Mouse (Mus musculus) left cerebral cortex, postnatal 4 days (tissue): ENCODE results near the gene Ccdc33. TPM values are rescaled to one million over a fixed set of nuclear protein-coding genes. Genes with fewer than 3 reads are reported as not detected.

Experiments
- DNase-seq: peaks from one replicate; pipeline ENCODE4 v3.0.0-alpha.2; 2022
- intact Hi-C: fragments of 180-260 bp; cut with DNase I; formaldehyde crosslinking; loops from one replicate; pipeline ENCODE4 v1.15.1; 2025
- total RNA-seq, 2 experiments: library from RNA; stranded (reverse); gene quantifications; 2 replicates each; pipeline ENCODE4 v1.2.3; 2021

Gene Ccdc33
- total RNA-seq = under 1 TPM; 0.62 to 0.66 TPM

DNA sequence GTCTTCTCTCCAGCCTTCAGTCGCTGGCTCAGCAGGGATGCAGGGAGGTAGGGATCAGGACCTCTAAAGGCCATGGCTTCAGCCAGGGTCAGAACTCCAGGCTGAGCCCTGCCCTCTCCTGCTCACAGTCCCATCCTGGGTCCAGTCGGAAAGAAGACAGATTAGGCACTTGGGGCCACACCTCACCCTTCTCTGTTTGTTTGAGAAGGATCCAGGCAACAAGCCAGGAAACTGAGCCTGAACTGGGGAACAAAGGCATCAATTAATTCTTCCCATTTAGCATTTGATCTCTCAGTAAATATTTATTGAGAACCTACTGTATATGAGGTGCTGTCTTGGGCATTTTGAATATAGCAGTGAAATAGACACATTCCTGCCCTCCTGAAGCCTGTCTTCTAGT is at the start of gene Ccdc33:
Ccdc33 (minus strand) TSS at position 153 of the 400 bp plus-strand sequence.
- DNase-seq = no peak
- intact Hi-C loops = no loop called here

DNA sequence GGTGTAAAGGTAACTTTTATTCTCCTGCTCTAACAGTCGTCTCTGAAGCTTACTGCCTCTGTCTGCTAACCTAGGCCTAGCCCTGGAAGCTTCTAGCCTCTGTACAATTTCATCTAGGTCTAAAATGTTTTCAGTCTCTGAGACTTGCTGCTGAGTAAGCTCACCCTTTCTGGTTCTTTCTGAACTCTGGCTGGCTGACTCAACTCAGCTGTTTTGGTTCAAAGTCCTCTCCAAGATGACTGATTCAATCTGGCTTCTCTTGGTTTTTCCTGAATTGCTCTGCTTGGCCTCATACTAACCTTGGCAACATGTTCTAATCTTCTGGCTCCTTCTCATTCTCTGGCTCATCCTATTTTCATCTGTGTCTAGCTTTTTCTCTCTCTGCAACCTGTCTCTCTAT is 47.2 kb upstream of the Ccdc33 start:
- intact Hi-C loops = no loop called here

DNA sequence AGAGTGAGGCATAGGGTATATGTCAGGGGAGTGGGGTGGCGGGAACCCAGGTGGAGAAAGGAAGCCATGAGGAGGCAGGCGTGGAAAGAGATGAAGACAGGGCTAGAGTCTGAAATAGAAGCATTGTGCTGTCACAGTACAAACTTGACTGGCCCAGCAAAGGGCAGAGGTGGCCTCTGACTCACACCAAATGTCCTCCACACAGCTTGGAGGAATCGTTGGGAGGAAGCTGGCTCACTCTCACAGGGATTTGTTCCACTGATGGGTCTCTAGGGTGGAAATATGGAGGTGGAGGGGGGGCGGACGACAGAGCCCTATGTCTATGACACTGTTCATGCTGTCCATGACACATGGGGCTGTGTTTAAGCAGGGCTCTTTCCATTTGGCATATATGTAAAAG is 44.5 kb upstream of the Ccdc33 start:
- DNase-seq = no peak
- intact Hi-C loops = no loop called here

More for the DNA sequence above, 47.2 kb upstream of the Ccdc33 start:
- DNase-seq = no peak

DNA sequence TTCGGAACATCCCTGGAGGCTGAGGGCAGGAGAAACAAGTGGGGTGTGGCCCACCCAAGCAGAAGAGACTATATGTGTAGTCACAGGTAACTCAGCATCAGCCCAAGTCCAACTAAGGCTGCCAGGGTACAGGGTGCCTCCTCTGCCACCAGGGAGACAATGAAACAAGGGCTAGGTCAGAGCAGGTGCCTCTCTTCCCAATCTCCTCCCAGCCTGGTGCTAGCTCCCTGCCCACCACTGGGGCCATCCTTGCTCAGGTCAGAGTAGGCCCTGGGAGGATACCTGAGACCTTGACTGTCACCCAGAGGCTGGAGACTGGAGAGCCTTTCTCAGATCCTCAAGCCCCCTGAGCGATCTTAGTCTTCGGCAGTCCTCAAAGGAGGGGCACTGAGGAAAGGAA is 43.5 kb upstream of the Ccdc33 start:
- DNase-seq = no peak
- intact Hi-C loops = no loop called here

DNA sequence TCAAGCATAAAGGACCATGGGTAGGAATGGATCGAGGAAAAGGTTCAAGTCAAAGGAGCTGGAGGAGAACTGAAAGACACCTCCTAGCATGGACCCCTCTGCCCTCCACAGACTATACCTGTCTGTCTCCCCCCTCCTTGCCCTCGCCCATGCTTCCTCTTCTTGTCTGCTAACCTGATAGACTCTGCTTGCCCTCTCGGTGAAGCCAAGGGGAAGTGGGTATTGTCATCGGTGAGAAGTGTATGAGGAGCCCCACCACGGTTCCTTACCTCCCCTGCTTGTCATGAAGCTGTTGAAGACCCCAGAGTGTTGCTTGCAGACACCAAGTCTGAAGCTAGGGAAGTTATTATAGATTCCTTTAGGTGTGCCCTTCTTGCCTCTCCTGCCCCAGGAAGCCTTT is 41.7 kb upstream of the Ccdc33 start:
- intact Hi-C loops = no loop called here
- no peak for DNase-seq

DNA sequence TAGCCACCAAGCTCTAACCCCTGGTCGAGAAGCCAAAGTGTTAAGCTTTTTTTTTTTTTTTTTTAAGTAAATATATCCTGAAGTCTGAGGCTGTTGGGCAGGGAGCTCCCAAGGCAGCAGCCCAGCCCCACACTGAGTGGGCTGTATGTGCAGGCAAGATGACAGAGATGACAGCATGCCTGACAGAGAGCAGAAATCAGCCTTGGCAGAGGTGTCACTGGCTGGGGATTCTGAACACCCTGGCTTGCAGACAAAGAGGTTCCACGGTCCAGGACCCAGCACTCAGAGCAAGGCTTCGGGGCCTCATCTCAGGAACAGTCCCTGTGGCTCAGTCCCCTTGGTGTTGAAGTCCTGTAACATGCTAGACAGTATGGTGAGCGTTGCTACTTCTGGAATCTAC is 41.2 kb upstream of the Ccdc33 start:
- intact Hi-C loops = no loop called here

DNA sequence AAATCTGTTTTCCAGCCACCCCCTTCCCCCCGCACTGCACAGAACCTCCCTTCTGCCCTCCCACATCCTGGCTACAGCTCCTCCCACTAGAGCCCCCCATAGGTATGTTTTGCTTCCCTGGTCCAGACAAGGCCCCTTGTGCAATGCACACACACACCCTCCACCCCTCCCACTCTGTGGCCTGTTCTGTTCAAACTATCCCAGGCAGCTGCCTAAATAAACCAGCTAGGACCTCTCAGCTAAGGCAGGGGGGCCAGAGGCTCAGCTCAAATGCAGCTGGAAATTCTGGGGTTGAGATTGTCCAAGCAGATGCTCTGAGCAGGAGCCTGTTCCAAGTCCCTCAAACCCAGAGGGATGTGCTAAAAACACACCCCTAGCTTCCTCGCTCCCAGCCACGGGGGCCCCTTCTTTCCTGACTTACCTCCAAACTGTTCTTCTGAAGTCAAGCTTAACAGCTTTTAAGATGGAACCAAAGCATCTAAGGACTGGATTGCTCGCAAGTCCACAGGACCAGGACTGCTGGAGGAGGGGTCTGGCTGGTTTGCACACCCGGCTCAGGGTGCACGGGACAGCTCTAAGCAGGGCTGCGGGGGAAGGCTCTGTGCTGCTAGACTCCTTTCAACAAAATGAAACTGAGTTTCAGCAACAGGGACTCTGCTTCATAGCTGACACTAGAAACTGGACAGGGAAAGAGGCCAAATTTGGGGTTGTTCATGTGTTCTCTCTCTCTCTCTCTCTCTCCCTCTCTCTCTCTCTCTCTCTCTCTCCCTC is 40.1 kb upstream of the Ccdc33 start:
- peak; percentile 35 for DNase-seq
- intact Hi-C loops = no loop called here

More for the DNA sequence above, 41.2 kb upstream of the Ccdc33 start:
- DNase-seq = peak; percentile 51

DNA sequence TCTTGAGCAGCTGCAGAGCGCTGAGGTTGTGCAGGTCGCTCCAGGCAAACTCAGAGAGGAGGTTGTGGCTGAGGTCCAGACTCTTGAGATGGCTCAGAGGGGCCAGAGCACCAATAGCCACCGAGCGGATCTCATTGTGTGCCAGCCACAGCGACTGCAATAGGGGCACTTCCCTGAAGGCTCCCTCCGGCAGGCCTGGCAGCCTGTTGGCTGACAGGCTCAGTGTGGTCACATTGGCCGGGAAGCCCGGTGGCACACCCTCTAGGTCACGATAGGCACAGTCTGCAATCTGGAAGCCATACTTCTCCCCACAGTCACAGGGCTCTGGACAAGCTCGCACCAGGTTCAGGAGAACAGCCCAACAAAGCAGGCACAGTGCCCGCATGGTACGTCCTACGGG is 39.2 kb upstream of the Ccdc33 start:
- DNase-seq = peak; percentile 71
- intact Hi-C loops = no loop called here

DNA sequence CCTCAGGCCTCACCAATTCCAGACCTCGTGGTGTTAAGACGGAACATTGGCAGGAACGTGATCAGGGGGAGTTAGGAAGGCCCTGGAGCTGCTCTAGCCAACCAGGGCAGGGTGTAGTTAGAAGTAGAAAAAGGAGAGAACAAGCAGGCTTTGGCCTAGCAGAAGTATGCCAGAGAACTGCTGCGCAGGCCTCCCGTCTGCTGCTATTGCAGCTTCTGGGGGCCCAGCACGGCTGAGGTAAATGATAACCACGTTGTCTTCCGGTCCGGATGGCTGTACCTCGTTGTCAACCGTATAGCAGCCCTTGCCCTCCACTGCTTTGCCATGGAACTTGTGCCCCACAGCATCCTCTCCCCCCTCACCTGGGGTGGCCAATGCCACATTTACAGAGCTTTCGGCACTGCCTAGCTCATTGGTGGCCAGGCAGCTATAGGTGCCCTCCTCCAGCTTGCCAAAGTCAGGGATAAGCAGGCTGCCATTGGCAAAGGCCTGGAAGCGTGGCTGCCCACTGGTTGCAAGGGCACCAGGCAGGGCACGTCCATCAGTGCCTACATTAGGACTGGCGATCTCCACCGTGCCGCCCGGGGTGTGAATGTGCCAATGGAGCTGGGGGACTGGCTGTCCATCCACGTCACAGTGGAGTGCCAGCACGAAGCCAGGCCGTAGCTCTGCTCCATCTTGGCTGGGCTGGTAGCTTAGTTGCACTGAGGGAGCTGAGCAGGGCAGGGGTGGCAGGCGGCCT is 38.4 kb upstream of the Ccdc33 start:
- intact Hi-C loops = no loop called here
- DNase-seq = peak; percentile 49

DNA sequence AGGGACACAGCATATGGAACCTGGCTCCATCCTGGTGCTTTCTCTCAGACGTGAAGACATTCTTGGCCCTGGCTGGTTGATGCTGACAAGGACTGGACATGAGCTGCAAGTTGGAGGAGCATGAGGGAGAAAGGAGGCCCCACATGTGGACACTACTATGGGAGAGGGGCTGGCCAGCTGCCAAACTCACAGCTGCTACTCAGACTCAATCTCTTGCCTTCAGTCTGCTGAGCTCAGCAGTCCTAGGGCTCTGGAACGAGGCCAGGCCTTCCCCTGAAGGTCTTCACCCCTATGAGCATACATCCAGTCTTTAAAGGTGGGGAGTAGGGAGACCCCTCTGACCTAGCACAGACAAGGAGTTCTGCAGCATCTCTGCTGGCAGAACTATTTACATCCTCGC is 36.7 kb upstream of the Ccdc33 start:
- DNase-seq = peak; percentile 96
- intact Hi-C loops = no loop called here

DNA sequence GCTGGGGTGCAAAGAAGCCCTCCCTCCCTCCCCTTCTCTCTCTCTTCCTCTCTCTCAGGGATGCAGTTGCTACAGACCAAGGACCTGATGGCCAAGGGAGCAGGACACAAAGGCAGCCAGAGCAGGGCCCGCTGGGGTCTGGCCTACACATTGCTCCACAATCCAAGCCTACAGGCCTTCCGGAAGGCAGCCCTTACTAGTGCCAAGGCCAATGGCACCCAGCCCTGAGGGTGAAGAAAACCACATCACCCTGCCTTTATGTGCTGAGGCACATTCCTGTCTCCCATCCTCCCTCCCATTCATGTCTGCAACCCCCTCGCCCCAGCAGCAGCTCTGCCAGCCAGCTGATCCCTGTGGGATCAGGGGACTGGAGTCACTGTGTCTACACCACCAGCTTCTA is 34.5 kb upstream of the Ccdc33 start:
- DNase-seq = peak; percentile 51
- intact Hi-C loops = no loop called here

DNA sequence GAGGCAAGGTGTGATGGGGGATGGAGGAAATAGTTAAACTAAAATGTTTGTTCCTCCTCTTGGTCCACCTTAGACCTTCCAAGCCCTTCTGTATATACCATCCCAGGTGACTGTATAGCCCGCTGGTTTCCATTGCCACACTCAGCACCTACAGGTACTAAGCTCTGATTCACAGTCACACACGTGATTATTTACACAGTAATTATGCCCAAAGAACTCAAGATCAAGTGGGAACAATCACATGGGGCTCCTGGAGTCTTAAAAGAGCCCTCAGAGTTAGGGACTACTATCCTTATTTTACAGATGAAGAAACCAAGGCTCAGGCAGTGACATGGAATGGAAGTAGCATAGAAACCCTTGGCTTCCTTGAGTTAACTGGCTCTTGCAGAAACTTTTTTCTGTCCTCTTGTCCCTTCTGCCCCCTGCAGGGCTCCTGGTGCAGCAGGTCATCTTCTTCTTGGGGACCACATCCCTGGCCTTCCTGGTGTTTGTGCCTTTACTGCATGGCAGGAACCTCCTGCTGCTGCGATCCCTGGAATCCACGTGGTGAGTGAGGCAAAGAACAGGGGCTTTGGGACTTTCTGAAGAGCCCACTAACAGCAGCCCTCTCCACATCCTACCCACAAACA is 32.2 kb upstream of the Ccdc33 start:
- intact Hi-C loops = no loop called here
- DNase-seq = no peak

DNA sequence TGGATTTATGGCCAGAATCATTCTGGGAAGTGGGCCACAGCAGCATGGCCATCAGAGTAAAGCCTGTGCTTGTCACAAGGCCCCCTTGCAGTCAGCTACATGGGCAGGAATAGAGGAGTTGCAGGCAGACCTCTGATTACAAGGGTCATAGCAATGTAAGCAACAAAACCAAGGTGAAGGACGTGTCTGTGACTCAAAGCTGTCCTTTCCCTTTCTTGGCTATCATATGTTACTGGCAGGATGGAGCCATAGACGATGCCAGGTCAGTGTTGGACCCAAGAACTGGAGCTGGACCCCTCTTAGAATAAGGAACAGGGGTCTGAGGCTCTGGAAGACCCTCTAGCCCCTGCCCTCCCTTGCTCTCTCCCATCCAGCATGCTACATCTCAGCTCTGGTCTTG is 30.2 kb upstream of the Ccdc33 start:
- intact Hi-C loops = no loop called here
- DNase-seq = no peak

DNA sequence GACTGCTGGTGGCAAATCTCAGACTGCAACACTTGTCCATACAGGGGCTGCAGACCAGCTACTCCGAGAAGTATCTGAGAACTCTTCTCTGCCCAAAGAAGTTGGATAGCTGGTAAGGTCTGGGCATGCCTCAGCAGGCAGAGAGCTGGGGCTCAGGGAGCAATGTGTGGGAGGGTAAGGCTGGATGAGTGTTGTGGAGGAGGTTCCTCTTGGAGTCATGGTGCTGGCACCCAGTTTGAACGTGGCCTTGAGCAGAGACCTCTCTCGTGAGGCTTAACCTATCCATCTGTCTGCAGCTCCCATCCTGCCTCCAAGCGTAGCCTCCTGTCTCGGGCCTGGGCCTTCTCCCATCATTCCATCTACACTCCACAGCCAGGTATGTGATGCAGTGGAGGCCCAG is 26.8 kb upstream of the Ccdc33 start:
- no peak for DNase-seq
- intact Hi-C loops = no loop called here

DNA sequence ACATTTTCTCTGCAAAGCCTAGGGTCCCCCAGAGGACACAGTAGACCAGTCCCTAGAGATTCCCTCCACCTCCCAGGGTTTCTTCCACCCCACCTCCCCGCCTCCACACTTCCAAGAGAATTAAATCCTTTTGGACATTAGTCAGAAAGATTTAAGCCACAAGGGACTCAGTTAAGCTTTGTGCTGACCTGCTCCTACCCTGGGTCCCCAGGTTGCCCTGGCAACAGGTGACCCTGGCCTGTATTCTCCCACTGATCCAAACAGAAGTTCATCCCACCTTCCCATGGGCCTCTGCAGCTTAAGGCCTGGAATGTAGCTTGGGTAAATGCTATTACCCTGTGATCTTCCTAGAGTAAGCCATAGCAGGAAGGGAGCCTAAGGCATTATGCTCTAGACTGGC is 26.0 kb upstream of the Ccdc33 start:
- intact Hi-C loops = no loop called here
- DNase-seq = no peak

DNA sequence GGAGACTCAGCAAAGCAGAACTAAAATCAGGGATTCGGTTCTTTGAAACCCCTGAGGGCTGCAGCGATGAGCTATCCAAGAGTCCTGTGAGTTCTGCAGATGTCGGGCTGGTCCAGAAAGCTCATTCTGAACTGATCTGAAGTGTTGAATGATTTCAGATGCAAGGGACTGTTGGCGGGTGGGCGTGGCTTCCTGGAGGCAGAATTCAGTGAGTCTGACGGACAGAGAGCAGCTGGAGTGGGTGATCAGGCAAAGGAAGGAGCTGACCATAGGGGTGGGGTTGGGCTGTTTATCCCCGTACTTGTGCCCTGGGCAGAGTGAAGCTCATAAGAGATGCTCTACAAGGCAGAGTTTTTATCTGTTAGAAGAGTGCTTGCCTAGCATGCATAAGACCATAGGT is 24.8 kb upstream of the Ccdc33 start:
- peak; percentile 45 for DNase-seq
- intact Hi-C loops = no loop called here

DNA sequence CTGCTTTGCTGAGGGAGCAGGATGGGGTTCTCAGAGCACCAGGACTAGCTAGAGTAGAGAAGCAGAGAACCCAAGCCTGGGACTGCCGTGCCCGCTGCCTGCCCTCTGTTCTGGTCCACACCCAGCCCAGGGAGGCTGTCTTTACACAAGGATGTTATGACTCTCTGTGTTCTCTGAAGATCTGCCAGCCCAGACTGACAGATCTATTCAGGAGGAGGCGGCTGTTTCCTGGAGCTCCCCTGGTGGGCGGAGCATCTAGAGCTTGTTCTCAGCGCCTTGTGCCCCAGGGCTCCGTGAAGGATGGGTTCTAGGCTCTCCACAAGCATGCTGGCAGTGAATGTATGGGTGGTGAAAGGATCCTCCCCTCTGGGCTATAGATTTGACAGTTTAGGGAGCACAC is 21.3 kb upstream of the Ccdc33 start:
- no peak for DNase-seq
- intact Hi-C loops = no loop called here

DNA sequence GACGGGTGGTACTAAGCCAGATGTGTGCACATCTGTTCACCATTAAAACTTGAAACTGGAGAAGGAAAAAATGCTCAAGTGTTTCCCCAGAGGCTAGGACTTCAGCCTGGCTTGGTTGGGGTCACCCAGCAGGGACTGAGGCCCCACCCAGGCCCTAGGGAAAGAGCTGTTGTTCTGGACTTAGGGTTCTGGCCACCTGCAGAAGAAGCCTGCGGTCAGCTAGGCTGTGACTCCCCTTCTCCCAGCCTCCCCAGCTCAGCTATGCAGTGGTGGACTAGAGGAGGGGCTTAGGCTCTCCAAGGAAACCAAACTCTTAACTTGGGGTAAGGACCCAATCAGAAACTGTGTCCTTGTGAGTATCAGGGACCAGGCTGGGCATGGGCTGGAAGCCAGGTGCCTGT is 17.3 kb upstream of the Ccdc33 start:
- no peak for DNase-seq
- intact Hi-C loops = no loop called here

DNA sequence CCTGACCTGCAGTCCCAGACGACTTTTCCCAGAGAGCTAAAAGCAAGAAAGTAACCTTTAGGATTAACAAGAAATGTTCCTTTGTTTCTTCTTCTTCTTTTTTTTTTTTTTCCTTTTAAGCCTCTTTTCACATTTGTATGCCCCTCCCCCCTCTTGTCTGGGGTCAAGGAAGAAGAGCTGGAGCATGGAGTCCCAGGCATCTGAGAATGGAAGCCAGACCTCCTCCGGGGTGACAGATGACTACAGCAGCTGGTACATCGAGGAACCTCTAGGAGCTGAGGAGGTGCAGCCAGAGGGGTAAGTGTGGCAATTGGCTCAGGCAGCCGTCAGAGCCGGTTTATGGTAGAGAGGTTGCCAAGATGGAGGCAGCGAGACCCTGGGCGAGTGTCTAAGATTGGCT is 16.3 kb upstream of the Ccdc33 start:
- peak; percentile 91 for DNase-seq
- intact Hi-C loops = no loop called here

DNA sequence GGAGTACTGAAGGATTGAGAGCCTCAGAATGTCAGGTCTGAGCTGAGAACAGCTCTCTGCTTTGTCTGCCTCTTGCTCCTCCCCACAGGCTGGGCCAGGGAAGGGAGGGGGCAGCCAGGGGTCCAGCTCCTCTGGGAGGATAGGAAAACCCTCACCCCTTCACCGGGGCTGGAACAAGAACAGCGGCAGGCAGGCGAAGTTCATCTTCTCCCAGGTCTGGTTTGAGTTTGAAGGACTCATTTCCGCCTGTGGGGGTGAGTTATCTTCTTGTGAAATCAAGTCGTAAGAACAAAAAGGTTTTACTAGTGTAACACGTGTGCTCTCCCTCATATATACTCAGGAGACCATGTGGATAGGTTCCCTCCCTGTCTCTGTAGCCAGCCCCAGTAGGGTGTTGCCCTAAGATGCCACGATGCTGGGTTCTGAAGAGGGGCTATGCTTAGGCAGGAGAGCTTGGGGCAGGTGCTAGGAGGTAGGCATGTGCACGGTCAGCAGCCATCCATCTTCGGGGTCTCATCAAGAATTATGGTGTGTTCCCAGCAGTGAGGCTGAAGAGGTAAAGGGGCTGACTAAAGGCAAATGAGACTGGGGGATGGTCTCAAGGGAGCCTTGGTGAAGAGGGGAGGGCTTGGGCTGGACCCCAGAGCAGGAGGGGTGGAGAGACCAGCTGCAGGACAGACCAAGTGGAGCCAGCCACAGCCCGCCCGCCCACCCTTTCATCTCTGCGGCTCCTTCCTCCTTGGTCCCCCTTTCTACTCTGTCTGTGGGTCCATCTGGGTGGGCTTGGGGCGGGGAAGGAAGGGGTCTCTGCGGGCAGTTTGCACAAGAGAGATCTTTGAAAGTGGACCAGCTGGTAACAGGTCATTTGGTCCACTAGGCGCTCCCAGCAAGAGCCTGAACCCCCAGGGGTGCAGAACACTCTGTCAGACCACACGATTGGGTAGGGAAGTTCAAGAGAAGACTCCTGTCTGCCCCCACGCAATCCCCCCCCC is 15.6 kb upstream of the Ccdc33 start:
- DNase-seq = peak; percentile 56
- intact Hi-C loops = no loop called here

DNA sequence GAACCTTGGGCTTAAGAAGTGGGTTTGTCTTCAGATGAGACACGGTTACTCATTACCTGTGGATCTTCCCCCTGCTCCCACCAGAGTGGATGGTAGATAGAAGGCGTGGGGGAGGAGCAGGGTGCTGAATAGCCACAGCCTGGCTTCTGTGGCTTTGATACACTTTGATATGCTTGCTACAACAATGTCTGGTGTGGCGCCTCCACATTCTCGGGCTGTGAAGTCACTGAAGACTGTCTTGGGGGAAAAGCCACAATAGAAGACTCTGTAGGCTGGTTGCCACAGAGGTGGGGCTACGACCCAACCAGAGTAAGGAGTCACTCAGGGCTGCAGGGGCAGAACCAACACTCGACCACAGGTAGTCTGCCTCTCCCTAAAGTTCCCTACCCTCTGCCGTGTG is 13.1 kb upstream of the Ccdc33 start:
- intact Hi-C loops = no loop called here
- no peak for DNase-seq
